Mouse (Mus musculus): ENCODE data around the gene Tpp1. TPM values are rescaled to one million over a fixed set of nuclear protein-coding genes. Genes with fewer than 3 reads are reported as not detected.

The Tpp1 gene
- polyA plus RNA-seq, 1 experiment from 2014 or later = 73.5 TPM

GRCm38 (mm10) chr7:105767729-105768165 is 15.7 kb upstream of the Tpp1 start:
- Histone ChIP-seq H3K4me3 (ENCODE audit: low read depth, low read length) (no peak overlapping the region), H3K9me3 (replicated peaks; ENCODE audit: control insufficient read depth, low read length) (no peaks in the 10 kb centered on the region), H3K27me3 (ENCODE audit: control insufficient read depth, insufficient read depth, low read depth, low read length) (peaks cover 5% of the 10 kb centered on the region), H3K9ac (ENCODE audit: low read depth, low read length) (no peak overlapping the region), H3K4me2 (ENCODE audit: low read depth, low read length) (no peak overlapping the region), H3K4me1 (ENCODE audit: control insufficient read depth, low read depth, low read length) (no peaks in the 10 kb centered on the region; the same call in 1 of the 2 replicates), H3K36me3 (ENCODE audit: control insufficient read depth, insufficient read depth) (no peaks in the 10 kb centered on the region; the same call in 1 of the 2 replicates), H3K27ac (ENCODE audit: low read length) (no peak overlapping the region)
- ATAC-seq (ENCODE audit: low read depth) = no peak
- WGBS (ENCODE audit: insufficient replicate concordance) = 19% methylated on average over 6 of the region's 6 CpGs

- Histone ChIP-seq H3K27me3 (ENCODE audit: control insufficient read depth, insufficient read depth, low read depth, low read length) (peaks cover 14% of the 10 kb centered on the region), H3K4me2 (ENCODE audit: low read depth, low read length) (no peak overlapping the region), H3K36me3 (ENCODE audit: control insufficient read depth, insufficient read depth) (no peaks in the 10 kb centered on the region; the same call in 1 of the 2 replicates), H3K9me3 (replicated peaks; ENCODE audit: control insufficient read depth, low read length) (no peaks in the 10 kb centered on the region), H3K27ac (ENCODE audit: low read length) (no peak overlapping the region), H3K4me1 (ENCODE audit: control insufficient read depth, low read depth, low read length) (no peaks in the 10 kb centered on the region; the same call in 1 of the 2 replicates), H3K9ac (ENCODE audit: low read depth, low read length) (no peak overlapping the region), H3K4me3 (ENCODE audit: low read depth, low read length) (no peak overlapping the region)
- WGBS (ENCODE audit: insufficient replicate concordance) = 71% methylated on average over 11 of the region's 11 CpGs
- no peak for ATAC-seq (ENCODE audit: low read depth)
Observed at GRCm38 (mm10) chr7:105764331-105764730, 12.3 kb upstream of the Tpp1 start.

GRCm38 (mm10) chr7:105762517-105763270 is 10.7 kb upstream of the Tpp1 start:
- H3K36me3 ChIP-seq (ENCODE audit: control insufficient read depth, insufficient read depth) = no peaks in the 10 kb centered on the region; the same call in 1 of the 2 replicates
- H3K9ac ChIP-seq (ENCODE audit: low read depth, low read length) = no peak overlapping the region
- peaks cover 14% of the 10 kb centered on the region for H3K27me3 ChIP-seq (ENCODE audit: control insufficient read depth, insufficient read depth, low read depth, low read length)
- H3K27ac ChIP-seq (ENCODE audit: low read length) = no peak overlapping the region
- ATAC-seq (ENCODE audit: low read depth) = peak; percentile 22; the same call in 1 of the 2 replicates
- no peaks in the 10 kb centered on the region; the same call in 1 of the 2 replicates for H3K4me1 ChIP-seq (ENCODE audit: control insufficient read depth, low read depth, low read length)
- 15% methylated on average over 55 of the region's 55 CpGs for WGBS (ENCODE audit: insufficient replicate concordance)
- H3K4me2 ChIP-seq (ENCODE audit: low read depth, low read length) = peak overlapping the region; percentile 61
- H3K9me3 ChIP-seq (replicated peaks; ENCODE audit: control insufficient read depth, low read length) = no peaks in the 10 kb centered on the region
- peak overlapping the region; percentile 42 for H3K4me3 ChIP-seq (ENCODE audit: low read depth, low read length)

- no peaks in the 10 kb centered on the region for H3K9me3 ChIP-seq (replicated peaks; ENCODE audit: control insufficient read depth, low read length)
- no peak overlapping the region for H3K9ac ChIP-seq (ENCODE audit: low read depth, low read length)
- 17% methylated on average over 51 of the region's 51 CpGs for WGBS (ENCODE audit: insufficient replicate concordance)
- ATAC-seq (ENCODE audit: low read depth) = peak; percentile 62
- peak overlapping the region; percentile 61 for H3K4me2 ChIP-seq (ENCODE audit: low read depth, low read length)
- H3K36me3 ChIP-seq (ENCODE audit: control insufficient read depth, insufficient read depth) = no peaks in the 10 kb centered on the region; the same call in 1 of the 2 replicates
- no peaks in the 10 kb centered on the region; the same call in 1 of the 2 replicates for H3K4me1 ChIP-seq (ENCODE audit: control insufficient read depth, low read depth, low read length)
- H3K4me3 ChIP-seq (ENCODE audit: low read depth, low read length) = peak overlapping the region; percentile 42
- peaks cover 14% of the 10 kb centered on the region for H3K27me3 ChIP-seq (ENCODE audit: control insufficient read depth, insufficient read depth, low read depth, low read length)
- no peak overlapping the region for H3K27ac ChIP-seq (ENCODE audit: low read length)
Observed at GRCm38 (mm10) chr7:105761813-105762484, 9.9 kb upstream of the Tpp1 start.

- H3K27ac ChIP-seq (ENCODE audit: low read length) = no peak overlapping the region
- no peak for ATAC-seq (ENCODE audit: low read depth)
- no peak overlapping the region for H3K4me2 ChIP-seq (ENCODE audit: low read depth, low read length)
- no peak overlapping the region for H3K4me3 ChIP-seq (ENCODE audit: low read depth, low read length)
- 77% methylated on average over 10 of the region's 10 CpGs for WGBS (ENCODE audit: insufficient replicate concordance)
- no peaks in the 10 kb centered on the region for H3K27me3 ChIP-seq (ENCODE audit: control insufficient read depth, insufficient read depth, low read depth, low read length)
- peaks cover 15% of the 10 kb centered on the region for H3K4me1 ChIP-seq (ENCODE audit: control insufficient read depth, low read depth, low read length)
- H3K9ac ChIP-seq (ENCODE audit: low read depth, low read length) = no peak overlapping the region
- H3K9me3 ChIP-seq (replicated peaks; ENCODE audit: control insufficient read depth, low read length) = no peaks in the 10 kb centered on the region
- H3K36me3 ChIP-seq (ENCODE audit: control insufficient read depth, insufficient read depth) = peaks cover 4% of the 10 kb centered on the region; the same call in 1 of the 2 replicates
Observed at GRCm38 (mm10) chr7:105753281-105753680, 1.2 kb upstream of the Tpp1 start.

GRCm38 (mm10) chr7:105752716-105753115 is 681 bp upstream of the Tpp1 start:
- ATAC-seq (ENCODE audit: low read depth) = no peak
- Histone ChIP-seq H3K4me3 (ENCODE audit: low read depth, low read length) (no peak overlapping the region), H3K9ac (ENCODE audit: low read depth, low read length) (no peak overlapping the region), H3K27me3 (ENCODE audit: control insufficient read depth, insufficient read depth, low read depth, low read length) (no peaks in the 10 kb centered on the region), H3K9me3 (replicated peaks; ENCODE audit: control insufficient read depth, low read length) (no peaks in the 10 kb centered on the region), H3K4me1 (ENCODE audit: control insufficient read depth, low read depth, low read length) (peaks cover 15% of the 10 kb centered on the region), H3K4me2 (ENCODE audit: low read depth, low read length) (no peak overlapping the region), H3K36me3 (ENCODE audit: control insufficient read depth, insufficient read depth) (peaks cover 7% of the 10 kb centered on the region; the same call in 1 of the 2 replicates), H3K27ac (ENCODE audit: low read length) (no peak overlapping the region)
- WGBS (ENCODE audit: insufficient replicate concordance) = 60% methylated on average over 2 of the region's 2 CpGs

GRCm38 (mm10) chr7:105747776-105748175 is 4.3 kb downstream of the Tpp1 start:
- H3K4me2 ChIP-seq (ENCODE audit: low read depth, low read length) = no peak overlapping the region
- H3K36me3 ChIP-seq (ENCODE audit: control insufficient read depth, insufficient read depth) = peaks cover 7% of the 10 kb centered on the region; the same call in 1 of the 2 replicates
- H3K4me1 ChIP-seq (ENCODE audit: control insufficient read depth, low read depth, low read length) = peaks cover 32% of the 10 kb centered on the region
- no peak overlapping the region for H3K4me3 ChIP-seq (ENCODE audit: low read depth, low read length)
- no peak for ATAC-seq (ENCODE audit: low read depth)
- WGBS (ENCODE audit: insufficient replicate concordance) = 68% methylated on average over 2 of the region's 2 CpGs
- H3K9ac ChIP-seq (ENCODE audit: low read depth, low read length) = no peak overlapping the region
- no peaks in the 10 kb centered on the region for H3K27me3 ChIP-seq (ENCODE audit: control insufficient read depth, insufficient read depth, low read depth, low read length)
- H3K9me3 ChIP-seq (replicated peaks; ENCODE audit: control insufficient read depth, low read length) = no peaks in the 10 kb centered on the region
- H3K27ac ChIP-seq (ENCODE audit: low read length) = no peak overlapping the region

- Histone ChIP-seq H3K9ac (ENCODE audit: low read depth, low read length) (peak within 1 kb of the TSS; percentile 88), H3K4me1 (ENCODE audit: control insufficient read depth, low read depth, low read length) (peaks cover 22% of the 10 kb centered on the region), H3K27ac (ENCODE audit: low read length) (peak within 1 kb of the TSS; percentile 83), H3K4me3 (ENCODE audit: low read depth, low read length) (peak within 1 kb of the TSS; percentile 92), H3K36me3 (ENCODE audit: control insufficient read depth, insufficient read depth) (peaks cover 29% of the 10 kb centered on the region), H3K9me3 (replicated peaks; ENCODE audit: control insufficient read depth, low read length) (no peaks in the 10 kb centered on the region), H3K4me2 (ENCODE audit: low read depth, low read length) (peak within 1 kb of the TSS; percentile 90), H3K27me3 (ENCODE audit: control insufficient read depth, insufficient read depth, low read depth, low read length) (no peaks in the 10 kb centered on the region)
- under 1% methylated on average over 66 of the region's 67 CpGs for WGBS (ENCODE audit: insufficient replicate concordance)
- peak; percentile 99 for ATAC-seq (ENCODE audit: low read depth)
Observed at GRCm38 (mm10) chr7:105743926-105744590, 8.0 kb downstream of the Tpp1 start, which contains the start of gene Taf10. Gene Taf10, minus strand, starts transcription at chr7:105744361.

Measured in liver, embryonic 16.5 days (tissue).